Mouse (Mus musculus): Measurements from ENCODE around the gene Stra6. TPM values are rescaled to one million over a fixed set of nuclear protein-coding genes. Genes with fewer than 3 reads are reported as not detected.

Stra6 gene
- polyA plus RNA-seq, 1 experiment from 2014 or later = 0.89 TPM

- ATAC-seq (replicated peaks; ENCODE audit: extremely low read depth, insufficient read depth, low FRiP score) = no peak
- 43% methylated on average over 2 of the region's 2 CpGs for WGBS
Measured at GRCm38 (mm10) chr9:58148806-58149205, 85.2 kb downstream of the Stra6 start.

GRCm38 (mm10) chr9:58150733-58151361 lies 87.3 kb downstream of the Stra6 start:
- H3K27me3 ChIP-seq (ENCODE audit: control insufficient read depth, insufficient read depth, low read length) = peaks cover 4% of the 10 kb centered on the region
- no peak overlapping the region for H3K27ac ChIP-seq (ENCODE audit: low read length)
- no peak for ATAC-seq (replicated peaks; ENCODE audit: extremely low read depth, insufficient read depth, low FRiP score)
- 70% methylated on average over 4 of the region's 4 CpGs for WGBS
- no peak overlapping the region for H3K4me3 ChIP-seq (ENCODE audit: low read length)
- no peak overlapping the region for H3K9ac ChIP-seq (ENCODE audit: low read length)
- no peaks in the 10 kb centered on the region for H3K9me3 ChIP-seq (replicated peaks; ENCODE audit: control insufficient read depth, low read length)
- peaks cover 12% of the 10 kb centered on the region for H3K4me1 ChIP-seq (ENCODE audit: control insufficient read depth, insufficient read depth, low read length)
- no peak overlapping the region for H3K4me2 ChIP-seq (ENCODE audit: low read depth, low read length)
- H3K36me3 ChIP-seq (ENCODE audit: control insufficient read depth, insufficient read depth) = no peaks in the 10 kb centered on the region

More at GRCm38 (mm10) chr9:58148806-58149205, 85.2 kb downstream of the Stra6 start:
- H3K36me3 ChIP-seq (ENCODE audit: control insufficient read depth, insufficient read depth) = no peaks in the 10 kb centered on the region
- no peak overlapping the region for H3K9ac ChIP-seq (ENCODE audit: low read length)
- no peak overlapping the region for H3K4me2 ChIP-seq (ENCODE audit: low read depth, low read length)
- H3K27ac ChIP-seq (ENCODE audit: low read length) = no peak overlapping the region
- H3K4me1 ChIP-seq (ENCODE audit: control insufficient read depth, insufficient read depth, low read length) = no peaks in the 10 kb centered on the region
- no peak overlapping the region for H3K4me3 ChIP-seq (ENCODE audit: low read length)
- H3K9me3 ChIP-seq (replicated peaks; ENCODE audit: control insufficient read depth, low read length) = no peaks in the 10 kb centered on the region
- peaks cover 4% of the 10 kb centered on the region for H3K27me3 ChIP-seq (ENCODE audit: control insufficient read depth, insufficient read depth, low read length)

GRCm38 (mm10) chr9:58153095-58153494 lies 89.5 kb downstream of the Stra6 start:
- Histone ChIP-seq H3K4me3 (ENCODE audit: low read length) (no peak overlapping the region), H3K27me3 (ENCODE audit: control insufficient read depth, insufficient read depth, low read length) (peaks cover 4% of the 10 kb centered on the region), H3K4me1 (ENCODE audit: control insufficient read depth, insufficient read depth, low read length) (peaks cover 16% of the 10 kb centered on the region), H3K9ac (ENCODE audit: low read length) (no peak overlapping the region), H3K4me2 (ENCODE audit: low read depth, low read length) (no peak overlapping the region), H3K36me3 (ENCODE audit: control insufficient read depth, insufficient read depth) (no peaks in the 10 kb centered on the region), H3K27ac (ENCODE audit: low read length) (peak overlapping the region; percentile 36; the same call in 1 of the 2 replicates), H3K9me3 (replicated peaks; ENCODE audit: control insufficient read depth, low read length) (no peaks in the 10 kb centered on the region)
- WGBS = 70% methylated on average over 3 of the region's 3 CpGs
- no peak for ATAC-seq (replicated peaks; ENCODE audit: extremely low read depth, insufficient read depth, low FRiP score)

- Histone ChIP-seq H3K27me3 (ENCODE audit: control insufficient read depth, insufficient read depth, low read length) (no peaks in the 10 kb centered on the region; the same call in 1 of the 2 replicates), H3K9me3 (replicated peaks; ENCODE audit: control insufficient read depth, low read length) (no peaks in the 10 kb centered on the region), H3K4me2 (ENCODE audit: low read depth, low read length) (no peak overlapping the region), H3K9ac (ENCODE audit: low read length) (no peak overlapping the region), H3K4me3 (ENCODE audit: low read length) (no peak overlapping the region), H3K36me3 (ENCODE audit: control insufficient read depth, insufficient read depth) (no peaks in the 10 kb centered on the region), H3K4me1 (ENCODE audit: control insufficient read depth, insufficient read depth, low read length) (peaks cover 25% of the 10 kb centered on the region), H3K27ac (ENCODE audit: low read length) (no peak overlapping the region)
- no peak; the same call in 1 of the 2 replicates for ATAC-seq (replicated peaks; ENCODE audit: extremely low read depth, insufficient read depth, low FRiP score)
- 34% methylated on average over 3 of the region's 3 CpGs for WGBS
Measured at GRCm38 (mm10) chr9:58155366-58155765, 91.8 kb downstream of the Stra6 start.

- H3K36me3 ChIP-seq (ENCODE audit: control insufficient read depth, insufficient read depth) = no peaks in the 10 kb centered on the region
- H3K27ac ChIP-seq (ENCODE audit: low read length) = no peak overlapping the region
- no peaks in the 10 kb centered on the region for H3K9me3 ChIP-seq (replicated peaks; ENCODE audit: control insufficient read depth, low read length)
- peaks cover 27% of the 10 kb centered on the region for H3K4me1 ChIP-seq (ENCODE audit: control insufficient read depth, insufficient read depth, low read length)
- no peak overlapping the region for H3K9ac ChIP-seq (ENCODE audit: low read length)
- no peak overlapping the region for H3K4me3 ChIP-seq (ENCODE audit: low read length)
- no peak for ATAC-seq (replicated peaks; ENCODE audit: extremely low read depth, insufficient read depth, low FRiP score)
- WGBS = 89% methylated on average over 22 of the region's 22 CpGs
- no peaks in the 10 kb centered on the region; the same call in 1 of the 2 replicates for H3K27me3 ChIP-seq (ENCODE audit: control insufficient read depth, insufficient read depth, low read length)
- peak overlapping the region; percentile 43 for H3K4me2 ChIP-seq (ENCODE audit: low read depth, low read length)
Measured at GRCm38 (mm10) chr9:58156819-58157560, 93.4 kb downstream of the Stra6 start.

GRCm38 (mm10) chr9:58157838-58158237 lies 94.2 kb downstream of the Stra6 start:
- Histone ChIP-seq H3K36me3 (ENCODE audit: control insufficient read depth, insufficient read depth) (no peaks in the 10 kb centered on the region), H3K27me3 (ENCODE audit: control insufficient read depth, insufficient read depth, low read length) (no peaks in the 10 kb centered on the region), H3K4me1 (ENCODE audit: control insufficient read depth, insufficient read depth, low read length) (peaks cover 27% of the 10 kb centered on the region), H3K4me2 (ENCODE audit: low read depth, low read length) (peak overlapping the region; percentile 43), H3K9ac (ENCODE audit: low read length) (peak overlapping the region; percentile 28; the same call in 1 of the 2 replicates), H3K27ac (ENCODE audit: low read length) (peak overlapping the region; percentile 79), H3K4me3 (ENCODE audit: low read length) (peak overlapping the region; percentile 25), H3K9me3 (replicated peaks; ENCODE audit: control insufficient read depth, low read length) (no peaks in the 10 kb centered on the region)
- no peak for ATAC-seq (replicated peaks; ENCODE audit: extremely low read depth, insufficient read depth, low FRiP score)
- WGBS = 68% methylated on average over 13 of the region's 13 CpGs

DNA sequence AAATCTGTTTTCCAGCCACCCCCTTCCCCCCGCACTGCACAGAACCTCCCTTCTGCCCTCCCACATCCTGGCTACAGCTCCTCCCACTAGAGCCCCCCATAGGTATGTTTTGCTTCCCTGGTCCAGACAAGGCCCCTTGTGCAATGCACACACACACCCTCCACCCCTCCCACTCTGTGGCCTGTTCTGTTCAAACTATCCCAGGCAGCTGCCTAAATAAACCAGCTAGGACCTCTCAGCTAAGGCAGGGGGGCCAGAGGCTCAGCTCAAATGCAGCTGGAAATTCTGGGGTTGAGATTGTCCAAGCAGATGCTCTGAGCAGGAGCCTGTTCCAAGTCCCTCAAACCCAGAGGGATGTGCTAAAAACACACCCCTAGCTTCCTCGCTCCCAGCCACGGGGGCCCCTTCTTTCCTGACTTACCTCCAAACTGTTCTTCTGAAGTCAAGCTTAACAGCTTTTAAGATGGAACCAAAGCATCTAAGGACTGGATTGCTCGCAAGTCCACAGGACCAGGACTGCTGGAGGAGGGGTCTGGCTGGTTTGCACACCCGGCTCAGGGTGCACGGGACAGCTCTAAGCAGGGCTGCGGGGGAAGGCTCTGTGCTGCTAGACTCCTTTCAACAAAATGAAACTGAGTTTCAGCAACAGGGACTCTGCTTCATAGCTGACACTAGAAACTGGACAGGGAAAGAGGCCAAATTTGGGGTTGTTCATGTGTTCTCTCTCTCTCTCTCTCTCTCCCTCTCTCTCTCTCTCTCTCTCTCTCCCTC lies 95.1 kb downstream of the Stra6 start:
- H3K9ac ChIP-seq (ENCODE audit: low read length) = 0 out of 2 replicates have a peak overlapping the region, but pooled peaks have one; percentile 0
- peak overlapping the region; percentile 13 for H3K4me2 ChIP-seq (ENCODE audit: low read depth, low read length)
- H3K27me3 ChIP-seq (ENCODE audit: control insufficient read depth, insufficient read depth, low read length) = no peaks in the 10 kb centered on the region
- no peaks in the 10 kb centered on the region for H3K9me3 ChIP-seq (replicated peaks; ENCODE audit: control insufficient read depth, low read length)
- H3K27ac ChIP-seq (ENCODE audit: low read length) = peak overlapping the region; percentile 79
- WGBS = 38% methylated on average over 7 of the region's 7 CpGs
- H3K4me1 ChIP-seq (ENCODE audit: control insufficient read depth, insufficient read depth, low read length) = peaks cover 27% of the 10 kb centered on the region
- peak overlapping the region; percentile 25; the same call in 1 of the 2 replicates for H3K4me3 ChIP-seq (ENCODE audit: low read length)
- no peaks in the 10 kb centered on the region for H3K36me3 ChIP-seq (ENCODE audit: control insufficient read depth, insufficient read depth)
- ATAC-seq (replicated peaks; ENCODE audit: extremely low read depth, insufficient read depth, low FRiP score) = peak; percentile 69

DNA sequence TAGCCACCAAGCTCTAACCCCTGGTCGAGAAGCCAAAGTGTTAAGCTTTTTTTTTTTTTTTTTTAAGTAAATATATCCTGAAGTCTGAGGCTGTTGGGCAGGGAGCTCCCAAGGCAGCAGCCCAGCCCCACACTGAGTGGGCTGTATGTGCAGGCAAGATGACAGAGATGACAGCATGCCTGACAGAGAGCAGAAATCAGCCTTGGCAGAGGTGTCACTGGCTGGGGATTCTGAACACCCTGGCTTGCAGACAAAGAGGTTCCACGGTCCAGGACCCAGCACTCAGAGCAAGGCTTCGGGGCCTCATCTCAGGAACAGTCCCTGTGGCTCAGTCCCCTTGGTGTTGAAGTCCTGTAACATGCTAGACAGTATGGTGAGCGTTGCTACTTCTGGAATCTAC lies 96.3 kb downstream of the Stra6 start:
- Histone ChIP-seq H3K9ac (ENCODE audit: low read length) (0 out of 2 replicates have a peak overlapping the region, but pooled peaks have one; percentile 30), H3K4me2 (ENCODE audit: low read depth, low read length) (no peak overlapping the region), H3K4me3 (ENCODE audit: low read length) (no peak overlapping the region), H3K36me3 (ENCODE audit: control insufficient read depth, insufficient read depth) (no peaks in the 10 kb centered on the region), H3K27ac (ENCODE audit: low read length) (peak overlapping the region; percentile 79), H3K27me3 (ENCODE audit: control insufficient read depth, insufficient read depth, low read length) (no peaks in the 10 kb centered on the region), H3K9me3 (replicated peaks; ENCODE audit: control insufficient read depth, low read length) (no peaks in the 10 kb centered on the region), H3K4me1 (ENCODE audit: control insufficient read depth, insufficient read depth, low read length) (peaks cover 25% of the 10 kb centered on the region)
- WGBS = 23% methylated on average over 4 of the region's 4 CpGs
- peak; percentile 30 for ATAC-seq (replicated peaks; ENCODE audit: extremely low read depth, insufficient read depth, low FRiP score)
